Mouse (Mus musculus) hindbrain, embryonic 10.5 days (tissue): Measurements from ENCODE around the gene Dnal4. TPM values are rescaled to one million over a fixed set of nuclear protein-coding genes. Genes with fewer than 3 reads are reported as not detected.

ENCODE experiments used
- DNase-seq: peaks from one replicate; pipeline ENCODE4 v3.0.0-alpha.2; 2017; ENCODE audit warnings: low spot score
- H3K27ac ChIP-seq: fragments of 300-500 bp; sonication (generic); 2 replicates; pipeline ENCODE4 v1.5.1; 2016; ENCODE audit warnings: mild to moderate bottlenecking, moderate library complexity
- H3K27me3 ChIP-seq: fragments of 300-500 bp; sonication (generic); 2 replicates; pipeline ENCODE4 v1.6.1; 2016; ENCODE audit warnings: mild to moderate bottlenecking; ENCODE audit not compliant: poor library complexity, insufficient read depth, severe bottlenecking
- H3K36me3 ChIP-seq: fragments of 300-500 bp; sonication (generic); 2 replicates; pipeline ENCODE4 v1.6.1; 2016; ENCODE audit warnings: mild to moderate bottlenecking, moderate library complexity
- H3K4me1 ChIP-seq: fragments of 300-500 bp; sonication (generic); replicated peaks from 2 replicates; pipeline ENCODE4 v1.6.1; 2016; ENCODE audit warnings: mild to moderate bottlenecking
- H3K4me3 ChIP-seq: fragments of 300-500 bp; sonication (generic); 2 replicates; pipeline ENCODE4 v1.5.1; 2016; ENCODE audit warnings: mild to moderate bottlenecking, moderate library complexity
- H3K9me3 ChIP-seq: fragments of 300-500 bp; sonication (generic); 2 replicates; pipeline ENCODE4 v1.6.1; 2016; ENCODE audit warnings: mild to moderate bottlenecking, moderate library complexity
- WGBS: fragments of 180-500 bp; shearing (Covaris S2); methylation state at CpG from one replicate; pipeline ENCODE4 v1.1.7; 2016; 5-methylcytosine and 5-hydroxymethylcytosine counted together
- polyA plus RNA-seq: library from polyadenylated mRNA; unstranded; fragments of >200 nt; fragmentation: Nextera tagmentation; extraction: Ambion mirVana; gene quantifications from 2 replicates; pipeline ENCODE4 v1.2.1, GENCODE M21; 2016

Dnal4 gene
- polyA plus RNA-seq, 1 experiment from 2014 or later: 83.0 TPM

DNA sequence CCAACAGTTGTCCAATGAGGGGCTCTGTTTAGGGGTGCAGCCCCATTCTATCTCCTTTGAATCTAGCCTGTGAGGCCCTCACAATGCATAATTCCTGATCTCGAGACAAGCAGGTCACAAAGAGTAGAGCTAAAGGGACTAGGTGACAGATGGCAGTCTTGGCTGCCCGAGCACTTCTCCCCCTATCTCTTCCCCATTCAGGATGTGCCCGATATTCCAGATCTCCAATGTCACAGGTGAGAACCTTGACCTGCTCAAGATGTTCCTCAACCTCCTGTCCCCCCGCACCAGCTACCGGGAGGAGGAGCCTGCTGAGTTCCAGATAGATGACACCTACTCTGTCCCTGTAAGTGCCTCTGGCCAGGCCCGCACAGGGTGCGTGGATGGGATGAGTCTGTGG is 62.0 kb downstream of the Dnal4 start:
- H3K27me3 ChIP-seq: no peaks in the 10 kb centered on the region
- H3K4me3 ChIP-seq: no peak overlapping the region
- H3K36me3 ChIP-seq: peaks cover 100% of the 10 kb centered on the region
- H3K27ac ChIP-seq: no peak overlapping the region
- no peaks in the 10 kb centered on the region for H3K9me3 ChIP-seq
- WGBS: 93% methylated on average over 7 of the region's 7 CpGs
- DNase-seq: no peak
- no peaks in the 10 kb centered on the region for H3K4me1 ChIP-seq

Other genes starting within 250 kb of the Dnal4 start
- gene Ddx17, start 231.1 kb downstream of the Dnal4 start, polyA plus RNA-seq: 46.9 and 50.1 TPM in 2 replicates
- 1.2 and 1.5 TPM in 2 replicates for gene Dmc1, start 172.7 kb downstream of the Dnal4 start, polyA plus RNA-seq
- 2.2 and 2.4 TPM in 2 replicates for gene Fam227a, start 118.9 kb downstream of the Dnal4 start, polyA plus RNA-seq
- 71.0 and 91.5 TPM in 2 replicates for gene Cby1, start 118.7 kb downstream of the Dnal4 start, polyA plus RNA-seq
- gene Tomm22, start 107.0 kb downstream of the Dnal4 start, polyA plus RNA-seq: 280 and 301 TPM in 2 replicates
- gene Josd1, start 89.9 kb downstream of the Dnal4 start, polyA plus RNA-seq: 18.6 and 20.7 TPM in 2 replicates
- gene Gtpbp1, start 87.0 kb downstream of the Dnal4 start, polyA plus RNA-seq: 44.7 and 44.8 TPM in 2 replicates
- gene Sun2, start 35.3 kb downstream of the Dnal4 start, polyA plus RNA-seq: 2.0 and 5.0 TPM in 2 replicates
- gene Nptxr, start 26.9 kb upstream of the Dnal4 start, polyA plus RNA-seq: 2.2 and 4.6 TPM in 2 replicates
- gene Npcd, start 56.4 kb upstream of the Dnal4 start, polyA plus RNA-seq: 0.14 and 0.17 TPM in 2 replicates
- 20.7 and 26.1 TPM in 2 replicates for gene Cbx6, start 56.8 kb upstream of the Dnal4 start, polyA plus RNA-seq
- 6.9 and 9.0 TPM in 2 replicates for gene Apobec3, start 113.8 kb upstream of the Dnal4 start, polyA plus RNA-seq
- 2.4 and 2.9 TPM in 2 replicates for gene Cbx7, start 193.3 kb upstream of the Dnal4 start, polyA plus RNA-seq
- 1.6 and 1.8 TPM in 2 replicates for gene Pdgfb, start 237.1 kb upstream of the Dnal4 start, polyA plus RNA-seq